Mouse (Mus musculus): Measurements from ENCODE around the gene Il23a. TPM values are rescaled to one million over a fixed set of nuclear protein-coding genes. Genes with fewer than 3 reads are reported as not detected.
"Not testable (repeated sequence)": the region's sequence is repeated elsewhere in the genome, so short reads cannot be mapped to it uniquely, and the experiment has no call there.

The Il23a gene
- total RNA-seq, 2 experiments from 2014 or later: 0.43 to 0.58 TPM

DNA sequence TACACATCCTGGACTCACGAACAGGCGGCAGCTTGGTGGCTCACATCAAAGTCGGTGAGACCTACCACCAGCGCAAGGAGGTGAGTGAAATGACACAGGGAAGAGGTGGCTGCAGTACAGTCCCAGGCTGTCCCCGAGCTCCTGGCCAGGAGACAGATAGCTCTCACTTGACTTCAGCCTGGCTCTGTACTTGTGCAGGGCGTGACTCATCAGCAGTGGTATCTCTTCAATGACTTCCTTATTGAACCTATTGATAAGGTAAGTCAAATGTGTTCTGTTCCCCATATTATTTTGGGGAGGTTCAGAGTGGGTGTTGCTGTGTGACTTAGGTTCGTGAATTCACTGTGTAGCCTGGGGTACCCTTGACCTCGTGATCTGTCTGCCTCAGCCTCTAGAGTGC lies 17.0 kb upstream of the Il23a start:
- intact Hi-C loops (cut with DNase I): no loop called here
- DNase-seq (ENCODE audit: extremely low spot score in 1 of 2, low spot score in 2 of 2): no peak

DNA sequence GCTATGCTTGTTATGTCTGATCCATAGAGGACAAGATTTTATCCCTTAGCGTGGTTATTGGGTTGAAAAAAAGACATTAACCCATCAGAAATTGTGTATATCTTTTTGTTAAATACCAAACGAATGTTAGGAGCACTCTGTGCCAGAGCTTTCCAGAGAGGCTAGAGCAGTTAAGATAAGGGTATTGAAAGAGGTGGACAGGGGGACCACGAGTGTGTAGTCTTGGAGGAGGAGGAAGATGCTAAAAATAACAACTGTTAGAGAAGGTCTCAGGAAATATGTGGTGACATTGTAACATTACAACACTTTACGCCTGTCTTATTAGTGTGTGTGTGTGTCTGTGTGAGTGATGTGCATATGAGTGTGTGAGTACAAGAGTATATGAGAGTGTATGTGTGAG lies 12.3 kb upstream of the Il23a start:
- intact Hi-C loops (cut with DNase I): no loop called here
- no peak for DNase-seq (ENCODE audit: extremely low spot score in 1 of 2, low spot score in 2 of 2)

DNA sequence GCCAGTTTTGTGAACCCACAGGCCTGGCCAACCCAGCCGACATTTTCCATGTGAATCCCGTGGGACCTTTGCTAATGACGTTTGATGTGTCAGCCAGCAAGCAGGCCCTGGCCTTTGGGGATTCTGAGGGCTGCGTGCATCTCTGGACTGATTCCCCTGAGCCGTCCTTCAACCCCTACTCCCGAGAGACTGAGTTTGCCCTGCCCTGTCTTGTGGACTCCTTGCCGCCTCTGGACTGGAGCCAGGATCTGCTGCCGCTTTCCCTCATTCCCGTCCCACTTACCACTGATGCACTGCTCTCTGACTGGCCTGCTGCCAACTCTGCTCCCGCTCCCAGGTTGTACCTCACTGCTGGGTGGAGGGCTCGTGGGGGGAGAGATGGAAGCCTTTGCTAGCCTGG lies 11.6 kb upstream of the Il23a start:
- DNase-seq (ENCODE audit: extremely low spot score in 1 of 2, low spot score in 2 of 2): peak in 1 of 2 experiments; percentile 72
- intact Hi-C loops (cut with DNase I): no loop called here

DNA sequence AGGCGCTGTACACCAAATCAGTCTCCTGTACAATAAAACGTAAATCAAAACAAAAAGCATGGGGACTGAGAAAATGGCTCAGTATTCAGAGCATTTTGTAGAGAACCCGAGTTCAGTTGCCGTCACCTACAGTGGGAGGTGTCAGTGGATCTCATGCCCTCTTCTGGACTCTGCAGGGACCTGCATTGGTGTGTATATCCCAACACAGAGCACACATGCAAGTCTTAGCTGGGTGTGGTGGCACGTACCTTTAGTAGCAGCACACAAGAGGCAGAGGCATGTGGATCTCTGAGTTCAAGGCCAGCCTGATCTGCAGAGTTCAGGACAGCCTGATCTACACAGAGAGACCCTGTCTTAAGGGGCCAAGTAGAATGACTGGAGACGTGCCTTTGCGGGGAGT lies 11.1 kb upstream of the Il23a start:
- intact Hi-C loops (cut with DNase I): no loop called here
- no peak for DNase-seq (ENCODE audit: extremely low spot score in 1 of 2, low spot score in 2 of 2)

DNA sequence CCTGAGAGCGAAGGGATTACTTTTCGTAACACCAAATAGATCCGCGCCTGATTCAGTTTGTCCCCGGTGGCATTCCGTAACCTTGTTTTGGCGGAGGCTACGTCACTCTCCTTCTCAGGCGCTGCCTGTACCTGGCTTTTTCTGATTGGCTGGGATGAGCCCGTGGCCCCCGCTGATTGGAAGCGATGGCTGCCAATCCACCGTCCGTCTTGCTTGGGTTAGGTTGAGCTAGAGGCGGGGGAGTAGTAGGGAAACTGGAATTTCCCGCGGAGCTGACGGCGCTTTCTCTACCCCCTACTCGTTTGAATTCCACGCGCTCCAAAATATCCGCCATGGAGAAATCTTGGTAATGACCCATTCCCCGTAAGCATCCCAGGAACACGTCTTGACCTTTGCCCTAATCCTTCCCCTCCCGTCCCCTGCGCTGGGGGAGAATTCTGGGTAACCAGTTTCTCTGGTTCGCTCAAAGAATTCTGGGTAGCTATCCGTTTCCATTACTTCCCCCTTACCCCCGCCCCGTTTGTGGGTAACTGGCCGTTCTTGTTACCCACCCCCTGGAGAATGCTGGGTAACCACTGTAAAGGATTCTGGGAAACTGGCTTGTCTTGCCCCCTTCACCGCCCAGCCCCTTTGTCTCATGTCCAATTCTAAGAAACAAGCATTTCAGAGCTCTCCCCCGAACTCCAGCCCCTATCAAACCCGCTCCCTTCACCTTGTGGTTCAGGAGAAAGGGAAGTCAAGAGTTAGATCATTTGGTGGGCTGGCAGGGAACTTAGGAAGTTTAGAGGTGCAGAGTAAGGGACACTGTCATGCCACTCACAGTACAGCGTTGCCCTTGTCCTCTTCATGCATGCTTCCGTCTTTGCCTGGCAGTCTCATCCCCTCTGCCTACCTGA lies 4.8 kb upstream of the Il23a start, which contains the start of gene Pan2:
Gene Pan2 (plus strand): TSS at position 210 of the 896 bp plus-strand sequence.
- peak; percentile 99 to 100 for DNase-seq (ENCODE audit: extremely low spot score in 1 of 2, low spot score in 2 of 2)
- intact Hi-C loops (cut with DNase I): no loop called here

DNA sequence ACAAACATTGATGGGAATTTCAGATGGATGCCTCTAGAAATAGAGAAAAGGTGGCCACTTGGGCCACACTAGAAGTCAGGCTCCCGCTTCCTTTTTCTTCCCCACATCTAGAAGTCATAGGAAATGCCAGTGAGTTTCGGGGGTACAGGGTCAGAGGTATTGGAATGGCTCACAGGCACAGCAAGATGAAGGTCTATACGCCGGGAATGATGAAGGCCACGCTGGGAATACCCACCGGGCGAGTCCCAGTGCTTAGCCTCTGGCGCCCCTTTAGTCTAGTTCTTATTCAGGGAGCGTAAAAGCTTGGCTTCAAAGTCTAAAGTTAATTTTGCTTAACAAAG lies 4.2 kb upstream of the Il23a start:
- intact Hi-C loops (cut with DNase I): no loop called here
- DNase-seq (ENCODE audit: extremely low spot score in 1 of 2, low spot score in 2 of 2): no peak

DNA sequence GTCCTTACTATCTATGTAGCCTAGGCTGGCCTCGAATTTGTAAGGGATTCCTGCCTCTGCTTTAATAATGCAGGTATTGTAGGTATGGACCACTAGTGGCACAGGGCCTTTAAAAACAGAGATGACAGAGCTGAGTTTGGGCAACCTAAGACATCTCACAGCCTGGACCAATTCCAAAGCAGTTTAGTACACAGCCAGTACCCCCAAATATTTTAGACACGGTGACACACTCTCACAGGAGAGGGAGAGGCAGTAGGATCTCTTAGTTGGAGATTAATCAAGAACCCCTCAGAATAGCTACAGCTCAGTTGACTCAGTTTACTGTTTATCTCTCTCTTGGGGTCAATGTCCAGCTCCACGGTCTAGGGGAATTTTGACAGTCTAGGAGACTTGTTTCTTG lies 3.8 kb upstream of the Il23a start:
- intact Hi-C loops (cut with DNase I): no loop called here
- no peak for DNase-seq (ENCODE audit: extremely low spot score in 1 of 2, low spot score in 2 of 2)

DNA sequence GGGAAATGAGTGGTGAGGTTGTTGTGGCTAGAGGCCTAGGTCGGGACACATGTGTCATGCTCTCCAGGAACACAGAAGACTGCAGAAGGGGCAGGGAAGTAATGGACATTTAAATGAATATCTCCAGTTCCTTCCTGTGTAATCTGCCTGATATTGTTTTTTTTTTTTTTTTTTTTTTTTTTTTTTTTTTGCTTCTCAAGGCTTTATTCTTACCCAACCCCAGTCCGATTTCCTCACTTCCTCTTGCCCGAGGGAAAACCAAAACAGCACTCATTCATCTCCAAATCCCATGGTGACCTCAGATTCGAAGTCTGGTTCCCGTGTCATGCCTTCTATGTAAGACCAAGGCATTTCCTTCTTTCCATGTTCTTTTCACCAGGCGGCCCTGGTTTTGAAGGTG lies 309 bp downstream of the Il23a start:
- intact Hi-C loops (cut with DNase I): no loop called here
- DNase-seq (ENCODE audit: extremely low spot score in 1 of 2, low spot score in 2 of 2): no peak

DNA sequence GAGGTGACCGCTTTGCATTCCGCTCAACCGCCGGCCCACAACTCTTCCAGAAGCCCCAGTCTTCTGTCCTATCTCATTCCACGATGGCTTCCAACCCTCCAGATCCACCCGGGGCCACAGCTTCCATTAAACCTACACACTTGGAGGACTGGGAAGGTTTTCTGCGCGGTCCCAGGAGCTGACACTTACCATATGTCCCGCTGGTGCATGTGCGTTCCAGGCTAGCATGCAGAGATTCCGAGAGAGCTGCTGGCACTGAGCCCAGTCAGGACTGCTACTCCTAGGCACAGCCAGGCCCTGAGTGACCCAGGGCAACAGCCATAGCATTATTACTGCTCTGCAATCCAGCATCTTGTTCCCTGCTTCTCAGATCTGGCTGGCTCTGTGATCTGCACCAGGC lies 930 bp downstream of the Il23a start:
- peak in 1 of 2 experiments; percentile 44 for DNase-seq (ENCODE audit: extremely low spot score in 1 of 2, low spot score in 2 of 2)
- intact Hi-C loops (cut with DNase I): no loop called here

DNA sequence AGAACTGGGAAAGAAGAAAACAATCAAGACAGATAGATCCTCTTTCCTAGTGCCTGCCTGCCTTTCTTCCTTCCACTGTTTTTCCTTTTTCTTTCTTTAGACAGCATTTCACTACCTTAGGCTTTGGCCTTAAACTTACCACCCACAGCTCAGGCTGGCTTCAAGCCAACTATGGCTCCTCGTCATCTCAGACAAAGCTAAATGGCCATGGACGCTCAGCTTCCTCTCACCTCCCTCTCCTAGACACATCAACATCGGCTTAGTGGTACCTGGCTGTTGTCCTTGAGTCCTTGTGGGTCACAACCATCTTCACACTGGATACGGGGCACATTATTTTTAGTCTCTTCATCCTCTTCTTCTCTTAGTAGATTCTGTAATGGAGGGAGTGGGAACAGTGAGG lies 1.3 kb downstream of the Il23a start:
- no peak for DNase-seq (ENCODE audit: extremely low spot score in 1 of 2, low spot score in 2 of 2)
- intact Hi-C loops (cut with DNase I): no loop called here

DNA sequence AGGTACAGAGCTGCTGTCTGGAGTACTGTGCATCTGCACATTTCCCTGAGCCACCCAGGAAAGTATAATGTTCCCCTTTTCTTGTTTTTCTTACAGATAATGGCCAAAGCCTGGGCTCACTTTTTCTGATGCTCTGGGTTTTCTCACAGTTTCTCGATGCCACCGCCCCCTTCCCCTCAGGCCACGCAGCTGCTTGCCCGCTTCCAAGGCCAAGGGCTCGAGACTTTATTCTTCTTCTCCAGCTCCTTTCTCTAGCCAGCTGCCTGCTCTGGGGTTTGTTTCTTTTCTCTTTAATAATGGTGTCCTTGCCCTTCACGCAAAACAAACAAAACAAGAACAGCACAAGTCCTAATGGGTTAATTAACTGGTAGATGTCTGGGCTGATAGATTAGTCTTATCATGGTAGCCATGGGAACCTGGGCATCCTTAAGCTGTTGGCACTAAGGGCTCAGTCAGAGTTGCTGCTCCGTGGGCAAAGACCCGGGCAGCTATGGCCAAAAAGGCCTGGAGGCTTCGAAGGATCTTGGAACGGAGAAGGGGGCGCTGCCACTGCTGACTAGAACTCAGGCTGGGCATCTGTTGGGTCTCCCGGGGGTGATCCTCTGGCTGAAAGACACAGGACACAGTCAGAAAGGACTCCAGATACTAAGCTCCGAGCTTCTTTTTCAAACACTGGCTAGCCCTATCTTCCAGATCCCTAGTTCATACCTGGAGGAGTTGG lies 2.0 kb downstream of the Il23a start:
- DNase-seq (ENCODE audit: extremely low spot score in 1 of 2, low spot score in 2 of 2): no peak
- intact Hi-C loops (cut with DNase I): no loop called here

DNA sequence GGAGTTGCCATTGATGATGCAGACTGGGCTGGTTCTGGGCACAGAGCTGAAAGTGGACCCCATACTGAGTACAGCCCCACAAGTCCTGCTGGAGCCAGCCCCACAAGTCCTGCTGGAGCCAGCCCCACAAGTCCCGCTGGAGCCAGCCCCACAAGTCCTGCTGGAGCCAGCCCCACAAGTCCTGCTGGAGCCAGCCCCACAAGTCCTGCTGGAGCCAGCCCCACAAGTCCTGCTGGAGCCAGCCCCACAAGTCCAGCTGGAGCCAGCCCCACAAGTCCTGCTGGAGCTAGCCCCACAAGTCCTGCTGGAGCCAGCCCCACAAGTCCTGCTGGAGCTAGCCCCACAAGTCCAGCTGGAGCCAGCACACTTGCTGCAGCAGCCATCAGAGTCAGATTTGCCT lies 8.0 kb downstream of the Il23a start:
- intact Hi-C loops (cut with DNase I): not testable (repeated sequence)
- peak in 1 of 2 experiments; percentile 13 for DNase-seq (ENCODE audit: extremely low spot score in 1 of 2, low spot score in 2 of 2)

DNA sequence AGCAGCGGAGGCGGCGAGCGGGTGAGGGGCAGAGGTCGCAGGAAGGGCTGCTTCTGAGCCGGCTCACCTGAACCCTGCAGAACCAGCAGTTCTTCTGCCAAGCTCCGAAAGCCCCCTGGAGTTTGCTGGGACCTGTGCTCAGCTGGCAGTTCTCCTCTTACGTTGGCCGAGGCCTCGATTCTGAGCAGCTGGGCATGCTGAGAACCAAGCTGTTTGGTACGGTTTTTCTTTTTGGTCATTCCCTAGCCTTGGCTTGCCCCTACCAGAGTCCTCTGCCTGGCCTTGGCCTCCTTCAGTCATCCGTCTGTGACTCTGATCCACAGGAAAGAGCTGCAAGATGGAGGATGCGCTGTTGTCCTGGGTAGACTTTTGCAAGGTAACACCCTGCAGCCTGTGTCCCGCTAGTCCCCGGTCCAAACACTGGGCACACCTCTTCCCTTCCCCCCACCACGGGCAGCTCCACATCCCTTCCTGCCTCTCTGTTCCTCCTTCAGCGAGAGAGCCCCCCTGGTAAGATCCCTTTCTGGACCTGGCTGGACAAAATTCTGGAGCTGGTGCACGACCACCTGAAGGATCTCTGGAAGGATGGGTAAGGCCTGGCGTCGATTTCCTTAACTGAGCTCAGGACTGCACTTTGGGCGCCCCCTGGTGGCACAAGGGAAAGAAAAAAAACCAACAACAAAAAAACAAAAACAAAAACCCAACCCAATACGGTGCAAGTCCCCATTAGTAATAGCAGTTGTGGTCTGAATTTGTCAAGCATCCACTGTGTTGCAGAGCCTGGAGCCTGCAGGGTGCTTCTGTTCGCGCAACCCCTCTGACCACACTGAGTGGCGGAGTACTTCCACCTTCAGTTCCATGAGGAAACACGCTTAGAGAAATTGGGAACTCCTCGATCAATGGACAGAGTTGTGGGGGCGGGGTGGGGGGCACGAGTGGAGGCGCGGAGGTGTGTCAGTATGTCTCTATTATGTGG lies 14.7 kb downstream of the Il23a start:
- DNase-seq (ENCODE audit: extremely low spot score in 1 of 2, low spot score in 2 of 2): peak; percentile 44 to 74
- intact Hi-C loops (cut with DNase I): loop anchor here (5.0 kb wide), 1 partner anchor 72 kb away; the partner anchor contains the start of gene Spryd4

DNA sequence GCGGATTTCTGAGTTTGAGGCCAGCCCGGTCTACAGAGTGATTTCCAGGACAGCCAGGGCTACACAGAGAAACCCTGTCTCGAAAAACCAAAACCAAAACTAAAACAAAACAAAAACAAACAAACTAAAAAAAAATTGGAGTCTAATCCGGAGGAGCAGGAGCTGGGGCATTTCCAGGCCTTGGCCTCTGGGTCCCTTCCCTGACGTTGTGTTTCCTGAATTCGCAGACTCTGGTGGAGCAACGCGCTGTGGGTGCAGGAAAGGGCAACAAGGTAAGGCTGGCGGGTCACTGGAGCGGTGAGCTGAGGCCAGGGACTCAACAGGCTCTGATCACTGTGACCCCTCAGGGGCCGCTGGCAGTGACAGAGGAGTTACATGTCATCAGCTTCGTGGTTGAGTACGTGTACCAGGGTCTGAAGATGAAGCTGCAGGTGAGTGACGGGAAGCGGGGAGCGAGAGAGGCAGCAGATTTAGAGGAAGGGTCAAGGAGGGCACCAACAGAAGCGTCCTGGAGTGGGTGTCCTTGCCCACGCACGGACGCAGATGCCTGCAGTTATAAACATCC lies 15.6 kb downstream of the Il23a start:
- intact Hi-C loops (cut with DNase I): loop anchor here (5.0 kb wide), 1 partner anchor 71 kb away; the partner anchor contains the start of gene Spryd4
- no peak for DNase-seq (ENCODE audit: extremely low spot score in 1 of 2, low spot score in 2 of 2)

DNA sequence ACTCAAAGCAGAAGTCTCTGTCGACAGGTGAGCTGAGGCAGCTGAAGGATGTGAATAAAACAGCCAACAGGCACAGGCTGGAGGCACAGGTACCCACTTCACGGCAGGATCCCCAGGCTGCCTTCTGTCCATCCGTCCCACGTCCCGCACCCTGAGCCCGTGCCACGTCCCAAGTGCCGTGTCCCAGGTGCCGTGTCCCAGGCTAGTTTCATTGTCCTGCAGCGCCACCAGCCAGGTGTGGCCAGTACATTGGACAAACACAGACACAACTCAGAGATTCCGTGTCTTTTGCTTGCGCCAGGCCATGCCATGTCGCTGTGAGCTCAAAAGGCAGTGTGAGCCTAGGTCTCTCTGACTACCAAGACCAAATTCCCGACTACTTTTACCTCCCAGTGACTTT lies 16.9 kb downstream of the Il23a start:
- intact Hi-C loops (cut with DNase I): loop anchor here (5.0 kb wide), 1 partner anchor 69 kb away; the partner anchor contains the start of gene Spryd4

DNA sequence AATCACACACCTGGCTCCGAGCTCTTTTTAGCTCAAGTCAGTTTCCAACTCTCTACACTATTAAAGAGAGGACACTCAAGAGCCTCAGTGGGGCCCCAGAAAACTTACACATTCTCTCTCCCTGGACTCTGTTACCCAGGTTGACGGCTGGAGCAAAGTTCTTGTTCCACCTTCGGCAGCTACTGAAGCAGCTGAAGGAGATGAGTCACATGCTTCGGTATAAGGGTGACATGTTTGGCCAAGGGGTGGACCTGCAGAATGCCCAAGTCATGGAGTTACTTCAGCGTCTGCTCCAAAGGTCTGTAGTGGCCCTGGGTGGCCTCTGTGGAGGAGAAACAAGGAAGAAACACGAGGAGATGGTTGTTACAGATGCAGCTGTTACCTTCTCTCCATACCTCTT lies 17.6 kb downstream of the Il23a start:
- intact Hi-C loops (cut with DNase I): loop anchor here (5.0 kb wide), 1 partner anchor 69 kb away; the partner anchor contains the start of gene Spryd4
- DNase-seq (ENCODE audit: extremely low spot score in 1 of 2, low spot score in 2 of 2): no peak

More for the DNA sequence above, 16.9 kb downstream of the Il23a start:
- DNase-seq (ENCODE audit: extremely low spot score in 1 of 2, low spot score in 2 of 2): no peak

DNA sequence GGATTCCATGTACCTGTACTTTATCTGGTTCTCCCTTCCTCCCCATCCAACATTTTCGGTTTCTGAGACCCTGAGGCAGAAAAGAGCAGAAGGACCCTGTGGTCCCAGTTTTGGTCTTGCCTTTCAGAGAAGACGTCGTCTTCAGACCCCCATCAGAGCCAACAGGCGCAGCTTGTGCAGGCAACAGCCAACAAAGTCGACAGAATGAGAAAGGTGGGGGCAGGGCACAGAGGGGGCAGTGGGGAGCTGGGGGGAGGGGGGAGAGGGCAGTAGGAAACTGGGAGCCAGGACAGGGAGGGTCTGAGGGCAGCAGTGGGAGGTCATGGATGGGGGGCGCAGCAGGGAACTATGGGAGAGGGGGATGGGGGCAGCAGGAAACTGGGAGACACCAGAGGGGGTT lies 20.4 kb downstream of the Il23a start:
- intact Hi-C loops (cut with DNase I): no loop called here
- no peak for DNase-seq (ENCODE audit: extremely low spot score in 1 of 2, low spot score in 2 of 2)

DNA sequence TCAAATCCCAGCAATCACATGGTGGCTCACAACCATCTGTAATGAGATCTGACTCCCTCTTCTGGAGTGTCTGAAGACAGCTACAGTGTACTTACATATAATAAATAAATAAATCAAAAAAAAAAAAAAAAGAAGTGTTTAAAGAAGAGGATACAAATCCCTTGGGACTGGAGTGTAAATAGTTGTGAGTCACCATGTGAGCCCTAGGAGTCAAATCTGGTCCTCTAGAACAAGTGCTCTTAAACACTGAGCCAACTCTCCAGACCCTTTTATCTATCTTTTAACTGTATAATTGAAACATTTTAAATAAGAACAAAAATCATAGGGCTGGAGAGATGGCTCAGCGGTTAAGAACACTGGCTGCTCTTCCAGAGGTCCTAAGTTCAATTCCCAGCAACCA lies 23.2 kb downstream of the Il23a start:
- intact Hi-C loops (cut with DNase I); DNase-seq (ENCODE audit: extremely low spot score in 1 of 2, low spot score in 2 of 2): not testable (repeated sequence)

Data from left cerebral cortex, postnatal 10 days (tissue).